Mouse (Mus musculus) stomach, postnatal 0 days (tissue): ENCODE data around the gene Prss29. TPM values are rescaled to one million over a fixed set of nuclear protein-coding genes. Genes with fewer than 3 reads are reported as not detected.

Experiments
- ATAC-seq: fragments of 200-750 bp; cut with Nextera tagmentation; 2 replicates; pipeline ENCODE4 v1.8.0; 2017; ENCODE audit not compliant: low FRiP score, low TSS enrichment
- DNase-seq: peaks from one replicate; pipeline ENCODE4 v3.0.0-alpha.2; 2016; ENCODE audit warnings: low spot score
- H3K27ac ChIP-seq: fragments of 300-500 bp; sonication (generic); replicated peaks from 2 replicates; pipeline ENCODE4 v1.5.1; 2014; ENCODE audit warnings: mild to moderate bottlenecking, control low read depth
- H3K27me3 ChIP-seq: fragments of 300-500 bp; sonication (generic); 2 replicates; pipeline ENCODE4 v1.6.1; 2014; ENCODE audit warnings: low read length; ENCODE audit not compliant: control insufficient read depth, insufficient read depth
- H3K36me3 ChIP-seq: fragments of 300-500 bp; sonication (generic); 2 replicates; pipeline ENCODE4 v1.6.1; 2014; ENCODE audit warnings: low read length, mixed read lengths; ENCODE audit not compliant: control insufficient read depth, insufficient read depth
- H3K4me1 ChIP-seq: fragments of 300-500 bp; sonication (generic); replicated peaks from 2 replicates; pipeline ENCODE4 v1.6.1; 2014; ENCODE audit warnings: antibody characterized with exemption; ENCODE audit not compliant: control insufficient read depth, insufficient read depth
- H3K4me2 ChIP-seq: fragments of 300-500 bp; sonication (generic); replicated peaks from 2 replicates; pipeline ENCODE4 v1.6.1; 2014; ENCODE audit warnings: low read depth, mild to moderate bottlenecking, control low read depth, moderate library complexity
- H3K4me3 ChIP-seq: fragments of 300-500 bp; sonication (generic); 2 replicates; pipeline ENCODE4 v1.5.1; 2014; ENCODE audit warnings: low read depth, low read length, control low read depth
- H3K9ac ChIP-seq: fragments of 300-500 bp; sonication (generic); 2 replicates; pipeline ENCODE4 v1.6.1; 2014; ENCODE audit warnings: mild to moderate bottlenecking, low read length, control low read depth, mixed read lengths
- H3K9me3 ChIP-seq: fragments of 300-500 bp; sonication (generic); 2 replicates; pipeline ENCODE4 v1.6.1; 2016; ENCODE audit warnings: low read length; ENCODE audit not compliant: control insufficient read depth
- CTCF ChIP-seq: IDR thresholded peaks from 2 replicates; pipeline ENCODE4 v1.5.1; 2016; ENCODE audit warnings: antibody characterized with exemption, low read depth, mild to moderate bottlenecking, moderate library complexity
- EP300 ChIP-seq: optimal IDR thresholded peaks from 2 replicates; pipeline ENCODE3; 2016; ENCODE audit warnings: antibody characterized with exemption
- WGBS: fragments of 180-500 bp; shearing (Covaris S2); extraction: QIAGEN DNeasy Blood & Tissue Kit; methylation state at CpG from one replicate; pipeline ENCODE4 v1.1.7; 2014; 5-methylcytosine and 5-hydroxymethylcytosine counted together
- polyA plus RNA-seq: library from polyadenylated mRNA; unstranded; fragments of >200 nt; fragmentation: Nextera tagmentation; extraction: Ambion mirVana; gene quantifications from 2 replicates; pipeline ENCODE4 v1.2.1, GENCODE M21; 2015

Gene Prss29
- polyA plus RNA-seq, 1 experiment from 2014 or later = not detected

- ATAC-seq (no peak), DNase-seq (no peak)
- Histone ChIP-seq H3K4me3 (no peak overlapping the region), H3K36me3 (no peaks in the 10 kb centered on the region), H3K9me3 (no peaks in the 10 kb centered on the region), H3K4me1 (no peaks in the 10 kb centered on the region), H3K4me2 (no peak overlapping the region), H3K27ac (no peak overlapping the region), H3K9ac (no peak overlapping the region), H3K27me3 (no peaks in the 10 kb centered on the region)
- 61% methylated on average over 9 of the region's 9 CpGs for WGBS
- TF ChIP-seq EP300 (no peak), CTCF (no peak)
Observed at GRCm38 (mm10) chr17:25332321-25332720, 13.9 kb downstream of the Prss29 start.

GRCm38 (mm10) chr17:25333943-25334342 lies 15.5 kb downstream of the Prss29 start:
- Histone ChIP-seq H3K36me3 (no peaks in the 10 kb centered on the region), H3K4me2 (no peak overlapping the region), H3K9ac (no peak overlapping the region), H3K27ac (no peak overlapping the region), H3K4me1 (no peaks in the 10 kb centered on the region), H3K27me3 (no peaks in the 10 kb centered on the region), H3K9me3 (no peaks in the 10 kb centered on the region), H3K4me3 (no peak overlapping the region)
- TF ChIP-seq CTCF (peak; percentile 96), EP300 (no peak)
- DNase-seq (peak; percentile 80), ATAC-seq (no peak)
- 2% methylated on average over 8 of the region's 8 CpGs for WGBS

GRCm38 (mm10) chr17:25338218-25338617 lies 19.8 kb downstream of the Prss29 start:
- no peak for ATAC-seq
- Histone ChIP-seq H3K36me3 (no peaks in the 10 kb centered on the region), H3K27ac (no peak overlapping the region), H3K9ac (no peak overlapping the region), H3K4me1 (no peaks in the 10 kb centered on the region), H3K4me3 (no peak overlapping the region), H3K9me3 (no peaks in the 10 kb centered on the region), H3K27me3 (no peaks in the 10 kb centered on the region), H3K4me2 (no peak overlapping the region)
- TF ChIP-seq CTCF (no peak), EP300 (no peak)
- 83% methylated on average over 4 of the region's 4 CpGs for WGBS
- no peak for DNase-seq

DNA sequence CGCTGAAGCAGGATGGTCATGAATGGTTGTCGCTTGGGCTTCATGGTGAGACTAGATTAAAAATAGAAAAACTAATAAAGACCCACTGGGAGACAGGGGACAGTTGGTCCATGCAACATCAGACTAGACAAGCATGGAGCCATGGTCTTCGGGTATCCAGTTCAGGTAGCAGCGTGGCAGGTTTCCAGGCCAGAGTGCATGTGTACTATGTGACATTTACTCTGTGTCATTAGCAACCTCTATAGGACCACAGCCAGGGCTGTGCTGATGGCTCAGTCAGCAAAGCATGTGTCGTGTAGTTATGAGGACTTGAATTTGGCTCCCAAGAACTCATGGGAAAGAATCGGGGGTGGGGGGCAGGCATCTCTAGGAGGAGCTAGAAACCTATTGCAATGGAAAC lies 21.5 kb downstream of the Prss29 start:
- H3K9me3 ChIP-seq = no peaks in the 10 kb centered on the region
- H3K27me3 ChIP-seq = no peaks in the 10 kb centered on the region
- TF ChIP-seq EP300 (no peak), CTCF (no peak)
- no peak for ATAC-seq
- H3K9ac ChIP-seq = no peak overlapping the region
- no peak for DNase-seq
- no peaks in the 10 kb centered on the region for H3K36me3 ChIP-seq
- H3K4me1 ChIP-seq = no peaks in the 10 kb centered on the region
- no peak overlapping the region for H3K27ac ChIP-seq
- 85% methylated on average over 6 of the region's 6 CpGs for WGBS
- no peak overlapping the region for H3K4me2 ChIP-seq
- no peak overlapping the region for H3K4me3 ChIP-seq

GRCm38 (mm10) chr17:25341490-25341889 lies 23.0 kb downstream of the Prss29 start:
- 39% methylated on average over 3 of the region's 3 CpGs for WGBS
- Histone ChIP-seq H3K4me3 (no peak overlapping the region), H3K36me3 (no peaks in the 10 kb centered on the region), H3K9ac (no peak overlapping the region), H3K4me1 (no peaks in the 10 kb centered on the region), H3K27ac (no peak overlapping the region), H3K4me2 (no peak overlapping the region), H3K27me3 (no peaks in the 10 kb centered on the region), H3K9me3 (no peaks in the 10 kb centered on the region)
- DNase-seq = no peak
- ATAC-seq = no peak
- TF ChIP-seq CTCF = no peak

GRCm38 (mm10) chr17:25345462-25345861 lies 27.0 kb downstream of the Prss29 start, which contains the start of gene Tpsab1:
TSS of gene Tpsab1 (minus strand) at chr17:25345562.
- ATAC-seq (no peak), DNase-seq (no peak)
- Histone ChIP-seq H3K27ac (no peak within 1 kb of the TSS), H3K4me2 (no peak within 1 kb of the TSS), H3K4me3 (no peak within 1 kb of the TSS), H3K36me3 (no peaks in the 10 kb centered on the region), H3K9me3 (no peaks in the 10 kb centered on the region), H3K9ac (no peak within 1 kb of the TSS), H3K27me3 (no peaks in the 10 kb centered on the region), H3K4me1 (no peaks in the 10 kb centered on the region)
- WGBS = 73% methylated on average over 4 of the region's 4 CpGs
- TF ChIP-seq CTCF = no peak
